Mouse (Mus musculus) left cerebral cortex, postnatal 25 days (tissue): ENCODE data around the gene Tmtc2. TPM values are rescaled to one million over a fixed set of nuclear protein-coding genes. Genes with fewer than 3 reads are reported as not detected.

Experiments used
- DNase-seq, 2 experiments: peaks; one replicate each; pipeline ENCODE4 v3.0.0; 2022; ENCODE audit warnings: low spot score in 2 of 2, mixed read lengths in 1 of 2
- intact Hi-C: fragments of 180-260 bp; cut with DNase I; formaldehyde crosslinking; loops from one replicate; pipeline ENCODE4 v1.15.1; 2025
- total RNA-seq, 2 experiments: library from RNA; stranded (reverse); gene quantifications; 2 replicates each; pipeline ENCODE4 v1.2.3; 2021

Gene Tmtc2
- total RNA-seq, 2 experiments from 2014 or later: 9.9 to 10.4 TPM

DNA sequence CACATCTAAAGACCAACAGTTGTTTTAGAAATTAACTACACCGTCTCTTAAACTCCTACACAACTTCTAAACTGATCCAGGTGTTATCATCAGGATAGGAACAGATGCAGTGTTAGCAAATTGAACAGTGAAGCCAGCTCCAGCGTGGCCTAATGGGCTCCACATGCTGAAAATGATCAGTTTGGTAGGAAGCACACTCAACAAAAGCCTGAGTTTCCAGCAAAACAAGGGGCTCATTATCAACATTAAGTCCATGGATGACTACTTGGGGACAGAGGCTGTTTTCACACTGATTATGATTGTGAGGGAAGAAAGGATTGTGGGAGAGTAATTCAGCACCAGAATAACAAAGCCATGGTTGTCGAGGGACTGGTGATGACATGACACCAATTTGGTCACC, 143.4 kb downstream of the Tmtc2 start:
- peak in 1 of 2 experiments; percentile 21 for DNase-seq
- intact Hi-C loops: no loop called here

DNA sequence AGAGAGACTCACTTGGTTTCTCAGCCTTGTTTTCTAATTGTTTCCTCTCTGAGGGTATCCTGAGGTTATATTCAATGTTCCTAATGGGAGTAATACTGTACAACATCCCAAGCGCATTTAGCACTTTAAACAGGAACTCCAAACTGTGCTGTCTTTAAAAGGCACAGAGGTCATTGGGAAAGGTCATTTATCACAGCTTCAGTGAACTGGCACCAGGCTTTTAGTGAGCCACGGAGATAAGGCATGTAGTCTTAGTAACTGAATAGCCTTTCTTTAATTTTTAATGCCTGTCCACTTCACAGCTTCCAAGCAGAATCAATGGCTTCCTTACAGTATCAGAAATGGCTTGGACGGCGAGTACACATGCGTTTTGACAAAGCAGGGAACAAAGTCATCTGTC, 144.0 kb downstream of the Tmtc2 start:
- intact Hi-C loops: no loop called here
- no peak for DNase-seq

DNA sequence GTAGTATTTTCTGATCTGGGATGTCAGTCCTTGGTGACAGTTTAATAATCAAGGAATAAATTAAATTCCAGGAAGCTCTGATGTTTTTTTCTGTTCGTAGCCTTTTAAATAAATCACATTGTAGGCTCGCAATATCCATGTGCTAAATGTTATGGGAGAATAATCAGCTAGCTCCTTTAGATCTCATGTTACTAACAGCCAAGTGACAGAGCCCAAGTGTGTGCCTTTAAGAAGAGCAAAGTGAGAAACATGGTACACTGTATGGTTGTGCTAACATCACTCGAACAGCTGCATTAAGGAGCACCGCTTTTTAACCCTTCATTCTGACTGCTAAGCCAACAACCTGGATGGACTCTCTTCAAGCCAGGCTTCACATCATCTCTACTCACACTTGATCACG, 146.2 kb downstream of the Tmtc2 start:
- DNase-seq: no peak
- intact Hi-C loops: loop anchor here (5.0 kb wide), 1 partner anchor 144 kb away; the partner anchor contains the start of gene Tmtc2

DNA sequence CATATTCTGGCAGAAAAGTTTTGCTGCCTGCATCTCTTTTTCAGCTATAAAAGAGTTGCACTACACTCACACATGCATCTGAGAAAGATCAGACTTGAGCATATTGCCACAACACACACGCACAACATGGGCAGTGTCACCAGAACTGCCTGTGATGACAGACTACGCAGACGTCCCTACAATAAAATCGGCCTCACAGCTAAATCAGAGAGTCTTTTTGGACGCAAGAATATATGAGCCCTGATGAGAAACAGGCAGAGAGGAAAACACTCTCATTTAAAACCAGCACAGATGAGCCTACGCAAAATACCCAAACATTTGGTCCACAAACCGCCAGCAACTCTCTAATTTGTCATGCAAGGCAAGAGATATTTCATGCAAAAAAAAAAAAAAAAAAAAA, 146.6 kb downstream of the Tmtc2 start:
- intact Hi-C loops: loop anchor here (5.0 kb wide), 1 partner anchor 145 kb away; the partner anchor contains the start of gene Tmtc2
- DNase-seq: peak; percentile 28 to 63

DNA sequence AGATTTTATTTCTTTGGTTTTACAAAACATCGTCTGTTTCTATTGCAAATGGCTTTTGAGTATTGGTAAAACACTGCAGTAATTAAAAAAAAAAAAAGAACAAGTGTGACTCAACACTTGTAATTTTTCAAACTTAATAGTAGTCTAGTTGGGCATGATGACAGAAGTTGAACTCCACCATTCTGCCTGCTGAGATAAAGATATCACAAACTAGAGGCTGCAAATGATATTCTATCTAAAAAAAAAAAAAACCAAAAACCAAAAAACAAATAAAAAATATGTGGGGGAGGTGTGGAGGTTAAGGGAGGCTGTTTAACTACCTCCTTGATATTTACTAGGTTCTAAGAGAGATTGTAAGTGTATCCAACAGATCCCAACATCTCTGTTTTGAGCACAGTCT, 149.2 kb downstream of the Tmtc2 start:
- intact Hi-C loops: loop anchor here (5.0 kb wide), 1 partner anchor 147 kb away; the partner anchor contains the start of gene Tmtc2
- no peak for DNase-seq

DNA sequence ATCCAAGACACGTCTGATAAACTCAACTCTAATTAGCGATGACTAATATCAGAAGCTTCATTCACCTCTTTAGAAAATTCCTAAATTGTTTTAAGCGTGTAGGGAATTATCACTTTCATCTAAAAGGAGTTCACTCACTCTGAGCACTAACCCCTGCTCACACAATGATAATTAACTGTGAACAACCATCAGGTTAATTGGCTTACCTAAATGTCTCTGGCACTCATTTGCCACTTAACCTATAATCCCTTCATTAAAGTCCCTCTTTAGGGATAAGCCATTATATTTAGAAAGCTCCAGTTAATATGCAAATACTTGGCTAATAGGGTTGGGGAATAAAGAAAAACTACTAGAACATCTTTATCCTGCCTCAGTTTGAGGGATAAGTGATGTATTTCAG, 151.1 kb downstream of the Tmtc2 start:
- intact Hi-C loops: no loop called here
- no peak for DNase-seq

DNA sequence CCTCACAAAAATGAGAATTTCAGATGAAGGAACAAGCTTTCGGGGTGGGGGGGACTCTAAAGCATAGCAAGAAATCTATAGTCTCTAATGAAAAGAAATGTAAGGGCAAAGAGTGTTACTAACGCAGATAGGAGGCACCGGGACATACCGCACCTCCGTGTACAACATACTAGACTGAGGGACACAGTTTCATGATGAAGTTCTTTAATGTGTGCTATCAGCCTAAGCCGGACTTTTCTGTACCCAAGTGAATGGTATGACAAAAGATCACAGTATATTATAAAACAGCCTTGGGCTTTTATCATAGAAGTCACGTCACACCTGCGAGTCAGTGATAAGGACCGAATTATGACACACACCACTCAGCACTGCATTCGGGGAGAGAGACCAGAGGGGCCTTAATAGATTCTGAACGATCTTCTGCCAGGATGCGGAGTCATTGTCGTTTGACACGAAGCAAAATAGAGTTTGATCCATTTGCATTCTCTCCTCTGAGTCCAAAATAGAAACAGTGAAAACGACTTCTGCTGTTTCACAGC, 156.3 kb downstream of the Tmtc2 start:
- intact Hi-C loops: no loop called here
- DNase-seq: no peak

DNA sequence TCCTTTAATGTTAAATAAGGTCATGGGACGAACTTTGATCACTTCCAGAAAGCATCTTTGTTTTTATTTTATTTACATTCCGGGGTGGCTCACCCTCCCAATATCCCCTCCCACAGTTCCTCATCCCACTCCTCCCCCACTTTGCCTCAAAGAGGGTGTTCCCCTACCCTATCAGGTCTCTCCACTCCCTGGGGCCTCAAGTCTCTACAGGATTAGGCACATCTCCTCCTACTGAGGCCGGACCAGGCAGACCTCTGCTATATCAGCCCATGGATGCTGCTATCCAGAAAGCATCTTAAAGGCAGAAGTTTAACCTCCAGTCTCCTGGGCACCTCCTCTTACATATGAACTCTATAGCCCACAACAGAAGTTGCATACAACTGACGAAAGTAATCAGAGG, 157.7 kb downstream of the Tmtc2 start:
- intact Hi-C loops: no loop called here
- DNase-seq: no peak

DNA sequence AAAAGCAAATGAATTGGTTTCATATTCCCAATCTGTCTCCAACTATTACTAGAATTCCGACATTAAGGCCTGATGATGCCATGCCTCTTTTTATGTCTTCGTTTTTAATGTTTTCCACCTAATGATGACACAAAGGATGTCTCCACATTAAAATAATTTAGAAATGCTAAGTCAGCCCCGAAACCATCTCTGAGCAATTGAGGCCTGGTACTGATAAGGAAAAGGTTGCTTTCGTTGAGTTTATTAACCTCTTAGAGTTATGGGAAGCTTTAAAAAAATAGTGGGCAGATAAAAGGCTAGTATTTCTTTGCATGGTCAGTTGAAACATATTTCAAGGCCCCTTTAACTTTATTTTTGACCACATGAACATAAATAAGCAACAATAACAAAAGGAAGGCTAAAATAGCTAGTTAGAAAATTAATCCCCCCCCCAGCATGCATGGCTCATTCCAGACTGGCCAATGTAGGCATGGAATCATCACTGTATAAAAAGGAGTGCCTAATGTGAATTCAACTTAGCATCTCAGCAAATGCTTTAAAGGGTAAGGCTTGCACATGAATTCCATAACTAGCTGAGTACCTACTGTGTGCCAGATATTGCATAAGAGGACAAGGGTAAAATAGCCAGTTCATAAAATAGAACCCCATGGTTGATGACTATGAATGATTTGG, 168.3 kb downstream of the Tmtc2 start:
- no peak for DNase-seq
- intact Hi-C loops: no loop called here

DNA sequence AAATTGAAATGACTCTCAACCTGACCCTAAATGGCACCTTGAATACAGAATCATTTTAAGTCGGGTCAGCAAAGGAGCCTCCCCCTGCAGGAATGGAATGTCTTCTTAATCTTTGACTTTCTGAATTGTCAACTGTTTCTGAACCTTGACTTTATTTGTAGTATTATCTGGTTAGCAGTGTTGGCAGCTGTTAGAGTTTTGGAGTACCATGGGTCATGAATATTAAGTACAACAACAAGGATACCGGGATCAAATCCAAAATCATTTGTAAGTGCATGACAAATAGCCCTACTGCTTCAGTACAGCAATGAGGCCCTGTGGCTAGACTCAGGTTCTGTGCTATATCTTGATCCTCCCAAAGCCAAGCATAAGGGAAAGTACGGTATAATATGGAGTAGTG, 170.3 kb downstream of the Tmtc2 start:
- intact Hi-C loops: no loop called here
- no peak for DNase-seq

DNA sequence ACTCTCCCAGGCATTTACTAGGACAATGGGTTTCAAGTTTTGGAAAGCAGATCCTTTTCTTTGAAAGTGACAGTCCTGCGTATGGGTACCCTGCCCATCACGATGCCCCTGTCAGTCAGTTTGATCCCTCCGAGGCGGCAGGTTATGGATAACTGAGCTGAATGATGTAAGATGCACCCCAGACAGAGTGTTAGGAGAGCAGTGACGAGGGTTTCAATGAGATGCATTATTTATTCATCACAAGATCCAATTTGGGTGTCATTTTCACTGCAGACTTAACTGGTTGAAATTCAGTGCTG, 171.8 kb downstream of the Tmtc2 start:
- intact Hi-C loops: no loop called here
- no peak for DNase-seq

DNA sequence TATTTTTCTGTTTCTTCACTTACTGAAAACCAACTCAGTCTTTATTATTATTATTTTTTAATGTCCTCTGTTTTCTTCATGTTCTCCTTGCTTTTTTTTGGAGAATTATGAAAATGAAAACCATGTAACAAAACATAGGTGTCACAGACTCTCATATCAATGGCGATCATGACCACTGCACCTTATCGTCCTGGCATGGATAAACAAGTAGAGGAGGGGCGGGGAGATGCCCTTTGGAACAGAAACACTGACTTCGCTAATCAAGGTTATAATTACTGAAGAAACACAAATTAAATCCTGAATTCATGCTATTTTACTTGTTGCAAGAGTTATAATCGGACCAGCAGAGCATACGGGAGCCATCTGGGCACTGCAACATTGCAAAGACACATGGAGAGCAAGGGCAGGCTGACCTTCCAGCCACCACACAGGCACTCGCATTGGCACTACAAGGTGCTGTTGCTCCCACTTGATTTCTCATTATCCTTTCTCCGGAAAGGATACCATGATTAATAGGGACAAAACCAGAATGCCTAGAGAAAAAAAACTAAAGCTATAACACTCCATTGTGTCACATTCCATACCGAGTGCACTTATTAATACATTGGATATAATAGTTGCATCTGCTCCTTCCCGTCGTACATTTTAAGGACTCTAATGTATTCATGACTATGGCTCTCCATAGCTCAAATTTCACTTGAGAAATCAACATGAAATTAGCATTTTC, 172.3 kb downstream of the Tmtc2 start:
- intact Hi-C loops: no loop called here
- DNase-seq: no peak

DNA sequence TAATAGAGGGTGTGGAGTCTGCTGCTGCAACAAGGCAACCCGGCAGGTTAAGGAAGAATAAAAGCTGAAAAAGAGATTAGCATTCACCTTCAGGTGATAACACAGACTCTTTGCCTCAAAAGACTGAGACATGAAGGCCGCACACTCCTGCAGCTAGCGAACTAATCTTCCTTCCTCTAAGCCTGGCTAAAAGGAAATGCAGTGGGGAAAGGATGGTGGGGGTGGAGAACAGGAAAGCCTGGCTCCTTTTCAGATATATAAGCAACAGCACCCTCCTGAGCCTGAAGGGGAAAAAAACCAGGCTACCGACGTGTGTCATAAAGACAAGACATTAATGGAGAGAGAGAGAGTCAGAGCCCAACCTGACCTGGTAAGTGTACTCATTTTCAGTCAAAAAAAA, 174.9 kb downstream of the Tmtc2 start:
- DNase-seq: peak in 1 of 2 experiments; percentile 37
- intact Hi-C loops: no loop called here

DNA sequence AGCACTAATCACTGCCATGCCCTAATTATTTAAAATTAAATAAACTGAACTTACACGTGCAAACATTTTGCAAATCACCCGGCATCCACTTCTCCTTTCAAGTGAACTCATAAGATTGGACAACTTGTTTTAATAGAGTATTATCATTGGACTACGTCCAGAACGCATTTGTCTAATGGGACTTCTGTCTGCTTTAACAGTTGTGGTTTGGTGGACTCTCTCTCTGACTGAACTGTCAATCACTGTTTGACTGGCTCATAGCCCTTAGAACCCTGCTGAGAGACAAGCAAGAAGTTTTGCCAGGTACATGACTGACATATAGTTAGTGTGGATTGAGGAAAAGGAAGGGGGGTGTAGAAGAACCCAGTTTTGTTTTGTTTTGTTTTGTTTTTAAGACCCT, 190.2 kb downstream of the Tmtc2 start:
- intact Hi-C loops: no loop called here
- DNase-seq: no peak

DNA sequence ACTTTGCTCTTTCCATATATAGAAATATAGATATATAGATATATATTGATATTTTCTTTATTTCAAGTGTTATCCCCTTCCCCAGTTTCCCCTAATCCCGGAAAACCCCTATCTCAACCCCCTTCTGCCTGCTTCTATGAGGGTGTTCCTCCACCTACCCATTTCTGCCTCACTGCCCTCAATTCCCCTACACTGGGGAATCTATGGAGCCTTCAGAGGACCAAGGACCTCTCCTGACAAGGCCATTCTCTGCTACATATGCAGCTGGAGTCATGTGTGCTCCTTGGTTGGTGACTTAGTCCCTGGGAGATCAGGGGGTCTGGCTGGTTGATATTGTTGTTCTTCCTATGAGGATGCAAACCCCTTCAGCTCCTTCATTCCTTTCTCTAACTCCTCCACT, 192.5 kb downstream of the Tmtc2 start:
- no peak for DNase-seq
- intact Hi-C loops: no loop called here

DNA sequence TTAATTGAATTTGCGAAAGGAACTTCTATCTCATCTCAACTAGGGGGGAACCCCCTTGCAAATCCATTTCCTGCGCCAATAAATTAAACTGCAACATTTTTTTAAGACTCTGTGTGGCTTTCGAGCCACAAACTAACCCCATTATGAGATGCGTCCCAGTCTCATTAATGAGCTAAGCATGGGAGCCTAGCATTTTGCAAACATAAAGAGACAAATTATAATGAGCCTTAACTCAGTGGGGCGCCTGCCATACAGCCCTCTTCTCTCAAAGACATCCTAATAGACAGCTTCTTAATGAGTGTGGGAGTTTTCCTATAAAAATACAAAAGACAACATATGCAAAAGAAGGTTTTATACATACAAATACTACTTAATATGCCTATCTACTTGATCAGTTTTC, 193.0 kb downstream of the Tmtc2 start:
- no peak for DNase-seq
- intact Hi-C loops: no loop called here

DNA sequence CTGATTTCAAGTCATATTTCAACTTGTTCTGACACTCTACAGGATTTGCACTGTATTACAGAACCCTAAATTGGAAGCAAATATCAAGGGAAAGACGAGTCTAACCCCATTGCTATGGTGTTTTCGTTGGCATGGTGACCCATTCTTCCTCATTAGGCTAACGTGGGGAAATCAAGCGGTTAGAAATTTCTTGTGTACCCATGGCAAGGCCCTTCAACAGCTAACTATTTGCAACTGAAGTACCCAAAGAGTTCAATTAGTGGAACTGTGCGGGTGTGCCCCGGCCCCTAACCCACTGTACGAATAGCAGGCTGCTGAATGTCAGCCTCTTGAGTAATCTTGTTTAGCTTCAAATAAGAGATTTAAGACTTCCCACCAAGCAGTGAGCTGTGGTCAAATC, 193.7 kb downstream of the Tmtc2 start:
- intact Hi-C loops: no loop called here
- DNase-seq: no peak

DNA sequence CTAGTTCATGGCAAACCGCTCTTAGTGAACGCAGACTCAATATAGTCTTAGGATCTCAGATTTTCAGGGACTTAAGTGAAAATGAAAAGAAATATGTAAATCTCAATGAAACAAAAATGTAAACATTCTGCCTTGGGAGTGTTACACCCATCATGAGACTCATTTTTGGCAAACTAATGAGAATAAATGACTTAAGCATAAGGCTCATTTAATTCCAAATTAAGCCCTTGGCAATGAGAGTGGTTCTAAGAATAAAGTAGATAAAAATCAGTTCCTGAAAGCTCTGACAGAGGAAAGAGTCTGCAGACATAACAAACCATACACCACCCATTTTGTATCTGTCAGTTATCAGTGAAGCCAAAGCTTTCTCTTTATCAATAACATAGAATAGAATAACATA, 196.5 kb downstream of the Tmtc2 start:
- intact Hi-C loops: no loop called here
- no peak for DNase-seq

DNA sequence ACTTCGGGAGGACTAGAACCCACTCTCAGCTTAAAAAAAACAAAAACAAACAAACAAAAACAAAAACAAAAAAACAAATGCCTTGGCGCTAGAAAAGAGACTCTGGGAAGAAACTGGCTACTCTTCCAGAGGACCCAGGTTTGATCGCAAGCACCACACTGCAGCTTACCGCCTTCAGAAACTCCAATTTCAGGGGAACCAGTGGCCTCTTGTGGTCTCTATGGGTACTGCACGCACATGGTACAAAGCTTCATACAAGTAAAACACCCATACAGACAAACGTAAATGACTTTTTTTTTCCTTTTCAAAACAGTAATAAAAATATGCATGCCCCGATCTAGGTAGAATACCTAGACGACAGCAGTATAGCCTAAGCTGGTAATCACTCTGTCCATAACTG, 201.0 kb downstream of the Tmtc2 start:
- intact Hi-C loops: no loop called here

DNA sequence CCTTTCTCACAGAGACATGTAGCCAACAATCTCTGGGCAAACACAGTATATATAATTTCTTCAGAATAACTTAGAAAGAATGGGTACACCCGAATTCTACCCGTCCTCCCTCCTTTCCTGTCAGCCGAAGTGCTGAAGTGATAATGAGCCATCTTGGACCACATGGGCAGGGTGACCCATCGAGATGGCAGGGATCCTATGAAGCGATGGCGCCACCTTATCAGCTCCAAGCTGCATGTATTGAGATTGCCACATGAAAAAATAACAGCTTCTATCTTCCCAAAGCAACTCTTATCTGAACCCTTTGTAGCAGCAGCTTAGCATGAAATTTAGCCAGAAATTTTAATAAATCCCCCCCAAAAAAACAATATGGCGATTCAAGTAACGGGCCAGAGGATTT, 206.0 kb downstream of the Tmtc2 start:
- intact Hi-C loops: no loop called here
- no peak for DNase-seq

More for the DNA sequence above, 201.0 kb downstream of the Tmtc2 start:
- no peak for DNase-seq

DNA sequence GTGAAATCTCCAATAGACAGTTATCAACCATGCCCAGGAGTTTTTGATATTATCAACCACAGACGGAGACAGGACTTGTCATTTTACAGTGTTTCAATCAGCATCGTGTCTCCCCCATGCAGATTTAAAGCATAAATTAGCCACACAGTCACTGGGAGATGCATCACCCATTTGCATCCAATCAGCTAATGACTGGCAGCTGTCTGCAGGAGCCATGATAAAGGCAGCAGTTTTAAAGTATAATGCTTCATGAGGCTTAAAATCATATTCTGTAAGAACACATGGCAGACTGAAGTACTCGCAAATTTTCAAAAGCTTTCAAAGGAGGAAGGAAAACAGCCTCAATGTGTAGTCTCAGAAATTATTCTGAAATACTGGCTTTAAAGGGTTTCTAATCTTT, 209.8 kb downstream of the Tmtc2 start:
- intact Hi-C loops: no loop called here
- DNase-seq: no peak
